Mouse (Mus musculus) liver, embryonic 12.5 days (tissue): Measurements from ENCODE around the gene Cbarp. TPM values are rescaled to one million over a fixed set of nuclear protein-coding genes. Genes with fewer than 3 reads are reported as not detected.

Experiments
- ATAC-seq: fragments of 200-750 bp; cut with Nextera tagmentation; 2 replicates; pipeline ENCODE4 v1.8.0; 2017; ENCODE audit warnings: moderate number of reproducible peaks, mild to moderate bottlenecking, moderate library complexity
- H3K27ac ChIP-seq: fragments of 300-500 bp; sonication (generic); 2 replicates; pipeline ENCODE4 v1.5.1; 2016; ENCODE audit warnings: mild to moderate bottlenecking
- H3K27me3 ChIP-seq: fragments of 300-500 bp; sonication (generic); replicated peaks from 2 replicates; pipeline ENCODE4 v1.6.1; 2016; ENCODE audit warnings: mild to moderate bottlenecking, moderate library complexity
- H3K36me3 ChIP-seq: fragments of 300-500 bp; sonication (generic); 2 replicates; pipeline ENCODE4 v1.6.1; 2016; ENCODE audit warnings: mild to moderate bottlenecking, moderate library complexity
- H3K4me1 ChIP-seq: fragments of 300-500 bp; sonication (generic); 2 replicates; pipeline ENCODE4 v1.6.1; 2016
- H3K4me2 ChIP-seq: fragments of 300-500 bp; sonication (generic); 2 replicates; pipeline ENCODE4 v1.6.1; 2016; ENCODE audit warnings: mild to moderate bottlenecking, moderate library complexity
- H3K4me3 ChIP-seq: fragments of 300-500 bp; sonication (generic); 2 replicates; pipeline ENCODE4 v1.5.1; 2016; ENCODE audit warnings: mild to moderate bottlenecking, moderate library complexity
- H3K9ac ChIP-seq: fragments of 300-500 bp; sonication (generic); 2 replicates; pipeline ENCODE4 v1.6.1; 2016; ENCODE audit warnings: mild to moderate bottlenecking, moderate library complexity
- H3K9me3 ChIP-seq: fragments of 300-500 bp; sonication (generic); replicated peaks from 2 replicates; pipeline ENCODE4 v1.6.1; 2016; ENCODE audit warnings: mild to moderate bottlenecking, moderate library complexity
- WGBS: fragments of 180-500 bp; shearing (Covaris S2); methylation state at CpG from one replicate; pipeline ENCODE4 v1.1.7; 2016; ENCODE audit not compliant: insufficient replicate concordance; 5-methylcytosine and 5-hydroxymethylcytosine counted together
- polyA plus RNA-seq: library from polyadenylated mRNA; unstranded; fragments of >200 nt; fragmentation: Nextera tagmentation; extraction: Ambion mirVana; gene quantifications from 2 replicates; pipeline ENCODE4 v1.2.1, GENCODE M21; 2016

Cbarp gene
- polyA plus RNA-seq, 1 experiment from 2014 or later, result 0.94 TPM

- no peak for ATAC-seq
- H3K4me2 ChIP-seq, result peak overlapping the region; percentile 97
- peaks cover 5% of the 10 kb centered on the region for H3K36me3 ChIP-seq
- H3K9ac ChIP-seq, result peak overlapping the region; percentile 73
- H3K9me3 ChIP-seq, result no peaks in the 10 kb centered on the region
- no peak overlapping the region for H3K27ac ChIP-seq
- WGBS, result 8% methylated on average over 32 of the region's 33 CpGs
- peak overlapping the region; percentile 65 for H3K4me3 ChIP-seq
- H3K4me1 ChIP-seq, result peaks cover 64% of the 10 kb centered on the region
- H3K27me3 ChIP-seq, result peaks cover 56% of the 10 kb centered on the region
These were observed 2.7 kb downstream of the Cbarp start for GRCm38 (mm10) chr10:80137626-80138552.

- Histone ChIP-seq H3K4me1 (peaks cover 60% of the 10 kb centered on the region), H3K27ac (no peak overlapping the region), H3K9me3 (no peaks in the 10 kb centered on the region), H3K27me3 (peaks cover 56% of the 10 kb centered on the region), H3K36me3 (peaks cover 13% of the 10 kb centered on the region), H3K9ac (peak overlapping the region; percentile 40; the same call in 1 of the 2 replicates), H3K4me2 (peak overlapping the region; percentile 97), H3K4me3 (peak overlapping the region; percentile 65)
- ATAC-seq, result no peak
- 5% methylated on average over 28 of the region's 29 CpGs for WGBS
These were observed 3.5 kb downstream of the Cbarp start for GRCm38 (mm10) chr10:80136952-80137625.

GRCm38 (mm10) chr10:80136179-80136951 is 4.3 kb downstream of the Cbarp start:
- Histone ChIP-seq H3K4me2 (peak overlapping the region; percentile 97), H3K4me1 (peaks cover 61% of the 10 kb centered on the region), H3K27me3 (peaks cover 56% of the 10 kb centered on the region), H3K27ac (no peak overlapping the region), H3K9me3 (no peaks in the 10 kb centered on the region), H3K9ac (0 out of 2 replicates have a peak overlapping the region, but pooled peaks have one; percentile 40), H3K4me3 (peak overlapping the region; percentile 65), H3K36me3 (peaks cover 21% of the 10 kb centered on the region)
- no peak for ATAC-seq
- WGBS, result 27% methylated on average over 27 of the region's 49 CpGs

GRCm38 (mm10) chr10:80135641-80136040 is 5.0 kb downstream of the Cbarp start:
- WGBS, result 67% methylated on average over 1 of the region's 1 CpGs
- H3K4me2 ChIP-seq, result no peak overlapping the region
- no peak overlapping the region for H3K27ac ChIP-seq
- peaks cover 56% of the 10 kb centered on the region for H3K27me3 ChIP-seq
- H3K4me3 ChIP-seq, result no peak overlapping the region
- H3K9ac ChIP-seq, result no peak overlapping the region
- no peak for ATAC-seq
- H3K36me3 ChIP-seq, result peaks cover 28% of the 10 kb centered on the region
- peaks cover 62% of the 10 kb centered on the region for H3K4me1 ChIP-seq
- H3K9me3 ChIP-seq, result no peaks in the 10 kb centered on the region

- Histone ChIP-seq H3K9me3 (no peaks in the 10 kb centered on the region), H3K4me2 (no peak overlapping the region), H3K9ac (no peak overlapping the region), H3K4me3 (no peak overlapping the region), H3K36me3 (peaks cover 33% of the 10 kb centered on the region), H3K4me1 (peaks cover 62% of the 10 kb centered on the region), H3K27ac (no peak overlapping the region), H3K27me3 (peaks cover 56% of the 10 kb centered on the region)
- no peak for ATAC-seq
- 80% methylated on average over 10 of the region's 10 CpGs for WGBS
These were observed 5.5 kb downstream of the Cbarp start for GRCm38 (mm10) chr10:80135161-80135560.

- Histone ChIP-seq H3K27me3 (peaks cover 50% of the 10 kb centered on the region), H3K27ac (no peak overlapping the region), H3K9me3 (no peaks in the 10 kb centered on the region), H3K4me2 (no peak overlapping the region), H3K4me1 (peaks cover 62% of the 10 kb centered on the region), H3K4me3 (no peak overlapping the region), H3K36me3 (peaks cover 40% of the 10 kb centered on the region), H3K9ac (no peak overlapping the region)
- WGBS, result 75% methylated on average over 9 of the region's 9 CpGs
- no peak for ATAC-seq
These were observed 6.2 kb downstream of the Cbarp start for GRCm38 (mm10) chr10:80134421-80134820.

GRCm38 (mm10) chr10:80133226-80133849 is 7.3 kb downstream of the Cbarp start:
- Histone ChIP-seq H3K9ac (no peak overlapping the region), H3K4me1 (peaks cover 58% of the 10 kb centered on the region), H3K4me3 (no peak overlapping the region), H3K9me3 (no peaks in the 10 kb centered on the region), H3K36me3 (peaks cover 51% of the 10 kb centered on the region), H3K27me3 (peaks cover 39% of the 10 kb centered on the region), H3K27ac (0 out of 2 replicates have a peak overlapping the region, but pooled peaks have one; percentile 4), H3K4me2 (no peak overlapping the region)
- ATAC-seq, result no peak
- 66% methylated on average over 8 of the region's 8 CpGs for WGBS

GRCm38 (mm10) chr10:80131952-80132350 is 8.7 kb downstream of the Cbarp start:
- peaks cover 65% of the 10 kb centered on the region for H3K36me3 ChIP-seq
- H3K4me3 ChIP-seq, result no peak overlapping the region

GRCm38 (mm10) chr10:80131316-80131951 is 9.2 kb downstream of the Cbarp start:
- Histone ChIP-seq H3K4me3 (no peak overlapping the region), H3K9ac (no peak overlapping the region), H3K4me1 (peaks cover 51% of the 10 kb centered on the region), H3K4me2 (peak overlapping the region; percentile 31), H3K36me3 (peaks cover 70% of the 10 kb centered on the region), H3K27me3 (peaks cover 20% of the 10 kb centered on the region), H3K9me3 (no peaks in the 10 kb centered on the region), H3K27ac (no peak overlapping the region)
- WGBS, result 49% methylated on average over 55 of the region's 55 CpGs
- ATAC-seq, result no peak

More at GRCm38 (mm10) chr10:80131952-80132350, 8.7 kb downstream of the Cbarp start:
- WGBS, result 72% methylated on average over 27 of the region's 27 CpGs
- H3K9me3 ChIP-seq, result no peaks in the 10 kb centered on the region
- no peak overlapping the region for H3K27ac ChIP-seq
- ATAC-seq, result no peak
- peaks cover 25% of the 10 kb centered on the region for H3K27me3 ChIP-seq
- peak overlapping the region; percentile 31 for H3K4me2 ChIP-seq
- H3K4me1 ChIP-seq, result peaks cover 51% of the 10 kb centered on the region
- H3K9ac ChIP-seq, result no peak overlapping the region

- no peak for ATAC-seq
- Histone ChIP-seq H3K36me3 (peaks cover 79% of the 10 kb centered on the region), H3K4me3 (no peak overlapping the region), H3K27ac (no peak overlapping the region), H3K4me1 (peaks cover 58% of the 10 kb centered on the region), H3K9ac (no peak overlapping the region), H3K4me2 (no peak overlapping the region), H3K27me3 (peaks cover 11% of the 10 kb centered on the region), H3K9me3 (no peaks in the 10 kb centered on the region)
- WGBS, result 81% methylated on average over 18 of the region's 18 CpGs
These were observed 10.1 kb downstream of the Cbarp start for GRCm38 (mm10) chr10:80130403-80131031.
